Mouse (Mus musculus) G1E (cell line): ENCODE results near the gene Tmem45a2.

Experiments used
- CTCF ChIP-seq: IDR thresholded peaks from 2 replicates; pipeline ENCODE4 v1.5.1; 2012; ENCODE audit warnings: low read depth, low read length, inconsistent platforms, mixed read lengths
- GATA1 ChIP-seq: IDR thresholded peaks from 2 replicates; pipeline ENCODE4 v1.6.1; 2012; ENCODE audit warnings: borderline replicate concordance, low read length, inconsistent platforms, mixed read lengths
- POLR2AphosphoS5 ChIP-seq: IDR thresholded peaks from 2 replicates; pipeline ENCODE4 v1.6.1; 2012; ENCODE audit warnings: low read depth, low read length, inconsistent platforms; ENCODE audit not compliant: insufficient replicate concordance
- TAL1 ChIP-seq: conservative IDR thresholded peaks from 2 replicates; pipeline ENCODE4 v1.6.1; 2012; ENCODE audit warnings: low read depth, low read length, inconsistent platforms, mixed read lengths

DNA sequence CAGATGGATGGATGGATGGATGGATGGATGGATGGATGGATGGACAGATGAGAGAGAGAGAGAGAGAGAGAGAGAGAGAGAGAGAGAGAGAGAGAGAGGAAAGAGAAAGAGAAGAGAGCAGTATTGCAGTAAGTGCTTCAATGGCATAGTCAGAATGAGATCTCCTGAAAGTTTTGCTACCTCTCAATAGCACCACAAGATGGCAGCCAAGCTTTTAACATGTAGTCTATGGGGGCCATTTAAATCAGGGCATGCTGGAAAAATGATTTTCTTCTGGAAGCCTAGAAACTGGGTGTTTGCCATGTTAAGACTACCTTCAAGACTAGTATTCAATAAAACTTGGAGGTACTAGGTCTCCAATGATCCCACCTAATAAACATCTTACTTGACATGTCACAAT is 44.9 kb upstream of the Tmem45a2 start:
- no peak for TF ChIP-seq CTCF
- TF ChIP-seq POLR2AphosphoS5: no peak
- no peak for TF ChIP-seq TAL1
- TF ChIP-seq GATA1: no peak
